Mouse (Mus musculus): ENCODE measurements at regions not wholly inside any gene's neighbourhood (a gene's known extent, or its start where the extent isn't known, plus 50 kb on each side); places are given as distances from the start of the nearest gene placed in this dataset.

GRCm38 (mm10) chr5:99099014-99099726, 62.0 kb upstream of the Prkg2 start:
- TF ChIP-seq GATA1 (IDR thresholded peaks at IDR 0.05; ENCODE audit: low read depth, low read length): no peak
- TF ChIP-seq RCOR1 (IDR thresholded peaks at IDR 0.05; ENCODE audit: low read depth, low read length): no peak
- no peak overlapping the region for H3K4me3 ChIP-seq (ENCODE audit: control insufficient read depth in 1 of 2, insufficient read depth in 1 of 2, low read depth in 2 of 2, low read length in 2 of 2)
- H3K27ac ChIP-seq (ENCODE audit: control insufficient read depth, low read depth, low read length): no peak overlapping the region
- H3K79me2 ChIP-seq (ENCODE audit: control insufficient read depth, insufficient read depth, low read length, poor library complexity): no peaks in the 10 kb centered on the region
- no peaks in the 10 kb centered on the region for H3K36me3 ChIP-seq (ENCODE audit: control insufficient read depth in 1 of 2, insufficient read depth in 2 of 2, low read length in 2 of 2)
- no peaks in the 10 kb centered on the region for H3K27me3 ChIP-seq (ENCODE audit: control insufficient read depth in 1 of 2, insufficient read depth in 2 of 2, low read length in 2 of 2)
- DNase-seq (ENCODE audit: low read depth, low spot score): no peak
- no peak overlapping the region for H3K9ac ChIP-seq (ENCODE audit: control insufficient read depth, low read depth, low read length, poor library complexity, severe bottlenecking)
- H3K9me3 ChIP-seq (replicated peaks; ENCODE audit: insufficient read depth, low read length): no peaks in the 10 kb centered on the region
- H3K4me1 ChIP-seq (ENCODE audit: control insufficient read depth in 1 of 2, insufficient read depth in 2 of 2, low read length in 2 of 2): no peaks in the 10 kb centered on the region
